Comparison of ENCODE assay signal across 20 mouse cellular contexts in genomic region chr4:27497274-27497673, GRCm38 (mm10).
DNase-seq lines count a peak whose midpoint lies in the region; ATAC-seq lines count a peak whose summit lies in the region.
"Had no signal": no experiment of that assay in that cellular context is flagged by ENCODE, and none has a peak within 500 bp of the region (broad histone marks: within the 10 kb centered on the region; RNA-seq: fewer than 3 reads in every experiment).

No protein-coding gene starts in this region.

- no peaks in the 10 kb centered on the region for H3K36me3 ChIP-seq in embryonic facial prominence, embryonic 14.5 days (ENCODE audit: control insufficient read depth, insufficient read depth, low read length)
- no peaks in the 10 kb centered on the region for H3K36me3 ChIP-seq in embryonic facial prominence, embryonic 10.5 days (replicated peaks)
- H3K36me3 ChIP-seq in kidney, embryonic 16.5 days (ENCODE audit: insufficient read depth, low read length) = no peaks in the 10 kb centered on the region
- H3K36me3 ChIP-seq: embryonic facial prominence, embryonic 12.5 days; forebrain, embryonic 15.5 days; G1E had no signal

- DNase-seq in cerebellum, adult 9-11 months = no peak
- DNase-seq in embryonic facial prominence, embryonic 14.5 days (ENCODE audit: low spot score) = peak; percentile 13
- DNase-seq in embryonic facial prominence, embryonic 10.5 days (ENCODE audit: low spot score) = no peak
- DNase-seq in brain, adult 2 months (ENCODE audit: low read depth, low spot score) = peak; percentile 10
- DNase-seq: adrenal gland, adult 8-10 months; adrenal gland, postnatal 14 days; adrenal gland, postnatal 36 days; B cell, adult 2 months; embryo, embryonic 11 days; forebrain, postnatal 0 days had no signal

- no peak overlapping the region for H3K4me3 ChIP-seq in embryonic facial prominence, embryonic 14.5 days (ENCODE audit: low read depth, low read length)
- no peak overlapping the region for H3K4me3 ChIP-seq in embryonic facial prominence, embryonic 10.5 days
- no peak overlapping the region for H3K4me3 ChIP-seq in kidney, embryonic 16.5 days (ENCODE audit: low read length)
- H3K4me3 ChIP-seq: embryonic facial prominence, embryonic 12.5 days; forebrain, embryonic 13.5 days; forebrain, embryonic 15.5 days had no signal

- ATAC-seq in cerebellum, adult (ENCODE audit: insufficient number of reproducible peaks, low FRiP score, low TSS enrichment) = 0 out of 2 replicates have a peak, but pooled peaks have one; percentile 53
- ATAC-seq in embryonic facial prominence, embryonic 14.5 days (ENCODE audit: low read depth) = peak; percentile 71; the same call in 1 of the 2 replicates
- ATAC-seq in kidney, embryonic 16.5 days (ENCODE audit: low FRiP score, low TSS enrichment) = no peak
- ATAC-seq: activated CD4-positive, CD25-positive, alpha-beta regulatory T cell, adult 4 months; CD4-positive, CD25-positive, alpha-beta regulatory T cell, adult 4 months; forebrain, embryonic 13.5 days; forebrain, embryonic 15.5 days; forebrain, postnatal 0 days; Patski had no signal

- 51% methylated on average over 1 of the region's 1 CpGs for WGBS in embryonic facial prominence, embryonic 14.5 days
- whole genome bisulfite sequencing in embryonic facial prominence, embryonic 10.5 days = 71% methylated on average over 1 of the region's 1 CpGs
- 90% methylated on average over 1 of the region's 1 CpGs for WGBS in kidney, embryonic 16.5 days

- no peak overlapping the region for H3K27ac ChIP-seq in embryonic facial prominence, embryonic 14.5 days (replicated peaks; ENCODE audit: low read depth, low read length)
- no peak overlapping the region for H3K27ac ChIP-seq in embryonic facial prominence, embryonic 10.5 days (replicated peaks)
- no peak overlapping the region for H3K27ac ChIP-seq in kidney, embryonic 16.5 days (ENCODE audit: low read length)
- H3K27ac ChIP-seq: embryonic facial prominence, embryonic 12.5 days; forebrain, embryonic 13.5 days; forebrain, embryonic 15.5 days had no signal

- H3K9me3 ChIP-seq in embryonic facial prominence, embryonic 14.5 days (ENCODE audit: control insufficient read depth, low read length) = no peaks in the 10 kb centered on the region
- H3K9me3 ChIP-seq in embryonic facial prominence, embryonic 10.5 days = no peaks in the 10 kb centered on the region
- no peaks in the 10 kb centered on the region for H3K9me3 ChIP-seq in kidney, embryonic 16.5 days (ENCODE audit: low read length)
- H3K9me3 ChIP-seq: embryonic facial prominence, embryonic 12.5 days; forebrain, embryonic 13.5 days; forebrain, embryonic 15.5 days; G1E had no signal

- no peaks in the 10 kb centered on the region for H3K27me3 ChIP-seq in embryonic facial prominence, embryonic 14.5 days (replicated peaks; ENCODE audit: control insufficient read depth, insufficient read depth, low read length)
- no peaks in the 10 kb centered on the region for H3K27me3 ChIP-seq in embryonic facial prominence, embryonic 10.5 days (replicated peaks; ENCODE audit: low read depth, poor library complexity, severe bottlenecking)
- H3K27me3 ChIP-seq in kidney, embryonic 16.5 days (ENCODE audit: insufficient read depth, low read length) = no peaks in the 10 kb centered on the region
- H3K27me3 ChIP-seq: CH12.LX; embryonic facial prominence, embryonic 12.5 days; forebrain, embryonic 13.5 days; forebrain, embryonic 15.5 days; Patski had no signal

- no peak overlapping the region for H3K9ac ChIP-seq in embryonic facial prominence, embryonic 14.5 days (ENCODE audit: low read depth, low read length)
- H3K9ac ChIP-seq in kidney, embryonic 16.5 days (replicated peaks; ENCODE audit: low read length) = no peak overlapping the region
- H3K9ac ChIP-seq: embryonic facial prominence, embryonic 12.5 days; forebrain, embryonic 13.5 days; forebrain, embryonic 15.5 days; forebrain, postnatal 0 days had no signal

- H3K4me1 ChIP-seq in embryonic facial prominence, embryonic 14.5 days (ENCODE audit: control insufficient read depth, insufficient read depth, low read length) = no peaks in the 10 kb centered on the region
- no peaks in the 10 kb centered on the region for H3K4me1 ChIP-seq in embryonic facial prominence, embryonic 10.5 days
- H3K4me1 ChIP-seq in kidney, embryonic 16.5 days (ENCODE audit: insufficient read depth, low read length) = no peaks in the 10 kb centered on the region
- H3K4me1 ChIP-seq: embryonic facial prominence, embryonic 12.5 days; forebrain, embryonic 13.5 days; forebrain, embryonic 15.5 days had no signal

- H3K4me2 ChIP-seq in embryonic facial prominence, embryonic 14.5 days (ENCODE audit: low read depth, low read length) = no peak overlapping the region
- H3K4me2 ChIP-seq in kidney, embryonic 16.5 days (replicated peaks; ENCODE audit: low read depth, low read length) = no peak overlapping the region
- H3K4me2 ChIP-seq: embryonic facial prominence, embryonic 12.5 days; forebrain, embryonic 13.5 days; forebrain, embryonic 15.5 days had no signal

Comparison
In these comparisons a context has a peak if more than half of its experiments do, and no peak if none do; other contexts are left out.
1. DNase-seq: peak in embryonic facial prominence, embryonic 14.5 days (single experiment) and brain, adult 2 months (single experiment); none in cerebellum, adult 9-11 months (single experiment) and embryonic facial prominence, embryonic 10.5 days (single experiment).